Mouse (Mus musculus) megakaryocyte-erythroid progenitor cell, adult 5-6 weeks (primary cell): ENCODE data around the gene Arhgef40. TPM values are rescaled to one million over a fixed set of nuclear protein-coding genes. Genes with fewer than 3 reads are reported as not detected.
"Not testable (repeated sequence)": the region's sequence is repeated elsewhere in the genome, so short reads cannot be mapped to it uniquely, and the experiment has no call there.

Experiments
- ATAC-seq: replicated peaks from 2 replicates; pipeline ENCODE4 v1.8.0; 2016; ENCODE audit warnings: mild to moderate bottlenecking, inconsistent platforms; ENCODE audit not compliant: severe bottlenecking, poor library complexity, low FRiP score, low TSS enrichment
- total RNA-seq, 2 experiments: library from RNA; stranded (forward) in 1 of 2; stranded (reverse) in 1 of 2; fragments of 200-1000, 215-1000 nt in 1 of 2; fragments of >200 nt in 1 of 2; fragmentation: Nextera tagmentation in 1 of 2; gene quantifications; 2 replicates each; pipeline ENCODE4 v1.2.3; 2014 to 2017

Arhgef40 gene
- total RNA-seq, 2 experiments from 2014 or later, result 35.5 to 39.4 TPM

DNA sequence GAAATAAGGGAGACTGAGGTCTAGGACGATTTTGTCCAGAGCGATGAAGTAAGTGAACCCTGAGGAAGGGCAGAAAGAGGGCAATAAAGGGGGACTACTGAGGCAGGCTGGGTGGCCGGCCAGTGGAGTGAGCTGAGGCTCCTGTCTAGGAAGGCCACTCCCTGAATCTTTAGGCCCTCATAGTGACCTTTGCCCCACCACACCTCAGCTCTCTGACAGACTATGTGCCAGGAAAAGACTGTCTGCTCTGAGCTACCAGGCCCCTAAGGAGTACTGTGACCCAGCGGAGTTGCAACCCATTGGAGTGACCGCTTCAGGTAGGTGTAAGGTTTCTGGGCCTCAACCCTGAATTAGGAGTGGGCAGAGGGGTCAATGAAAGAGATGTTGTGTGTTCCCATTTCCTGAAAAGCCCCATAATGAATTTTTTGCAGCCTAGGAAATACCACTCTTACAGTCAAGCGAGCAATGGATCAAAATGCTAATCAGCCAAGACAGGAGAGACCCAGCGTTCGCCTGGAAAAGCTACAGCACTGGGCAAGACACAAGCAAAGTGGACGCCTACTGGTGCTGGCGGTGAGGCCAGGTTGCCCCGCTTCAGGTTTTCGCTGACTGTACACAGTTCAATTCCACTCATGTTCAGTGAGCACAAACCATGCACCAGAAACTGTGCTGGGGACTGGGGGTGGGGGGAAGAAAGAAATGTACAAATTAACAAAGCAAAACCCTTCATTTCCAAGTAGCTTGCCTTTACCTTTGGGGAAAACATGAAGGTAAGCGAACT lies 32.3 kb downstream of the Arhgef40 start:
- ATAC-seq, result no peak

DNA sequence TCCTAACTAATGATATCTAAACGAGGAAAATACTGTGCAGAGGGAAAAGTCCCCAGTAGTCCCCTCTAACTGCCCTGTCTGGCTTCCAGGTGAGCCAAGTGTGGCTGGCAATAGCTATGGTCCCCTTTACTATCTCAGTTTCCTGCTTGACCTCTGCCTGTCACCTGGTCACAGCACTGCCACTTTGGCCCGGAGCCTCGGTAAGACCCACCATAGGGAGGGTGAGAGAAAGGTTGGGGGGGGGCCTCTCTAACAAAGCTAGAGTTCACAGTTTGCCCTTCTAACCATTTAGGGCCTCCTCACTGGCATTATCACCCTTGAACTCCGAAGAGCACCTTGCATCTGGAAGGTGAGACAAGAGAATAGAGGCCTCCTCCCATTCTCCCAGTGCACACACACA lies 33.1 kb downstream of the Arhgef40 start:
- no peak for ATAC-seq

DNA sequence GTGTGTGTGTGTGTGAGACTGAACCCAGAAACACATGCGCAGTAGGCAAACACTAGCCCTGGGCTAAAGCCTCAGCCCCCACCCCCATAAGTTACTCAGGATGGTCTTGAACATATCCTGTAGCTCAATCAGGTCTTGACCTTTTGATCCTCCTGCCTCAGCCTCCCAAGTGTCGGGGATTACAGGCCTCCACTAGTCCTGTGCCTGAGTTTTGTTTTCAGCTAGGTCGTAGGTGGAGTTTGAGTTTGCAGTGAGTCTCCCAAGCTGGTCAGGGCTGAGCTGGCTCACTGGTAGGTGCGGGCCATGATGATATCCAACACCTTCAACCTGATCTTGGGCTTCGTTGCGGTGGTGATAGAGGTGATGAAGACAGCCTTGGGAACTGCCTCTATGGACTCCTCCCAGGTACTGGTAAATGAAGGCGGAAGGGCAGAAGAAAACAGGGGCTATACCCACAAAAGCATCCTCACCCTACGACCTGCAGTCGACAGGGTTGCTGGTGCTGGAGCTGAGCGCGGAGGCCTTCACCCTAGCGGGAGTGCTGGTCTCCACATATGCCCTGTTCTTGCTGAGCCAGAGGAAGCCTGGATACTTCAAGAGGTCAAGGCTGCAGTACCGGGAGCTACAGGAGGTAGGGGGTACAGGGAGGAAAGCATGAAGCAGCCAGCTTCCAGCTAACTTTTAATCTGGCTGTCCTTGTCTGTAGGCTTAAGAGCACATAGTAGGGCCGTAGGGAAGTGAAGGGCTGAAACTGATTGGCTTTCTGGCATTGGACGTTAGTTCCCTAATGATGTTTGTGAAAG lies 33.9 kb downstream of the Arhgef40 start:
- no peak for ATAC-seq

DNA sequence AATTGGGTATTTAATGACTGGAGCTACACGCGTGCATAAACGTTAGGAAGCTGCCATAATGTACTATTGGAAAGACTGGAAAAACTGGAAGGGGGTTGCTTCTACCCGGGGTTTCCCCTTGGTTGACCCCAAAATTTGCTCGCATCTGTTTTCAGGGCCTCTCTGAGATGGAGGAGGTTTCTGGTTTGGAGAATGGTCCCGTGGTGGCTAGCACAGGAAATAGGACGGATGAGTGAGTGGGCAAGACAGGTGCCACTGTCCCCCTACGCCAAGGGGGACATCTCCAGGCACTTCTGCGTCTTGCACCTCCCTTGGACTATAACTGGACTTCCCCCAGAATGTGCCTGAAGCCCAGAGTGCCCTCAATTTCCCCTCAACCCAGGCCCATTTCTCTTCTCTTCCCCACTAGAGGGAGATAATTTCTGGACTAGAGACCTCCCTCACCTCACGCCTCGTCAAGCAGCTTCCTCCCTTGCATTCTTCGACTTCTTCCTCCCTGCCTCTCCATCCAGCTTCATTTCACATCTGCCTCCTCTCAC lies 34.6 kb downstream of the Arhgef40 start:
- ATAC-seq, result peak; percentile 25

DNA sequence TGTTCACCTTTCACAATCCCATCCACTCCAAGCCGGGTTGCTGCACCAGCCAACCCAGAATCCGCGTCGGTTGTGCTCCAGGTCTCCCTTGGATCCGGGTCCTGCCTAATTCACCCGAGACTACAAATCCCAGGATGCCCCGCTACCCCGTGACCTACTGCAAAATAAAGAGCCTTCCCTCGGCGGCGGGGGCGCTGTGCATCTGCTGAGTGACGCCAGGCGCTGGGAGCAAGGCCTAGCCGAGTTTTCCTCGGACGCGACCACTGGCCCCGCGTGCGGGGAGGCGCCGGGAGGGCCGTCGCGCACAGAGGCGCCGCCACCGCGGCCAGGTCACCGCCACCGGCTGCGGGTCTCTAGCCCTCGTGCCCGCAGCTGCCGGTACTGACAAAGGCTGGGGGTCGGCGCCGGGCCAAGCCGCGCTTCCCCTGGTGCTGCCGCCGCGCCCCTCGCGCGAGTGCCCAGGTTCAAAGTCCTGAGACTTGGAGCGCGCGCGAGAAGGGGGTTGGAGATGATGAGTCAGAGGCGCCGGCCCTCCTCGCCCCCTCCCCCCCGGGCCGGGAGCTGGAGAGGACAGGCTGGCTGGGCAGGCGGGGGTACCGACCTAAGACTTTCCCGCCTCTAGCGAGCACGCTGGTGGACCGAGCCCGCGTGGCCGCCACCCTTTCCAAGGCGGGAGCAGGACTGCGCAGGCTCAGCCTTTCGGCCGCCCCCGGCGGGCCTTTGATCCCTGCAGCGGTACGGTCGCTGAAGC lies 35.2 kb downstream of the Arhgef40 start:
- peak; percentile 60 for ATAC-seq

DNA sequence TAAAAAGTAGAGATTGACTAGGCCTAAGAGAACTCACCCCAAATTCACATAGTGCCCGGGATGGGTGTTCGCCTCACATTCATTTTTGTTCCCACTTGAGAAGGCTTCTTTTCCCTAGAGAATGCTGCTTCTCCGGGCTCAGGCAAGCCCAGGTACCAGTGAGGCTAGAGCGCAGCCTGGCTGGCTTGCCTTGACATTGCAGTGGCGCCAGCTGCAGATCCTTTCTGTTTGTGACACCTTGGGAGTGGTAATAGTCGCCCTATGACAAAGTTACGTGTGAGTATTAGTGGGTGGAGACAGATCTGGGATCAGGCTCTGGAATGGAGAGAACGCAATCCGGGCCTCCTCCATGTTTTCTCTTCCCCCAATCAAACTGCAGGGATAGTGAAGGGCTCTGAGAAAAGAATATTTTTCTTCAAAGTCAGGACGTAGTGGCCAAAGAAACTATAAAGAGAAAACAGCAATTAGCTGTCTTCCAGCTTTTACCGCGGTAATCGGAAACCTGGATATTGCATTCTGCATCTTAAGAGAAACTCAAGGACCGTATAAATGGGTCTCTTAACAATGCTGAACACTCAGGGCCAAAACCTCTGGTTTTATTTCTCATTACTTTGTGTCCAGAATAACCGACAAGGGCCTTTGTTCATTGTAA lies 36.1 kb downstream of the Arhgef40 start, which contains the start of gene Zfp219:
Gene Zfp219, minus strand, starts transcription at position 248 of the 652 bp plus-strand sequence.
- ATAC-seq, result peak; percentile 57

DNA sequence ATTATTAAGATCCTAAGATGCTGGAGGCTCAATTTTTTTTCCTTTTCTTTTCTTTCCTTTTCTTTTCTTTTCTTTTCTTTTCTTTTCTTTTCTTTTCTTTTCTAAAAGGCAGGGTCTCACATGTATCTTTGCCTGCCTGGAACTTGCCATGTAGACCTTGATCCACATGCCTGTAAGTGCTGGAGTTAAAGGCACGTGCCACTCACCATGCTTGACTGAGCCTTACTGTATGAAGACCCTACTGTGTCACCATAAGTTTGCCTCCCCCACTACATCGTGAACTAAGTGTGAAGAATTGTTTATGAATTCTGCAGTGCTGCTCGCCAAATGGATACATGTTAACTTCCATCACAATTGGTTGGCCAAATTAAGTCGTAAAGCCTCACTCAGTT lies 36.6 kb downstream of the Arhgef40 start:
- no peak for ATAC-seq

DNA sequence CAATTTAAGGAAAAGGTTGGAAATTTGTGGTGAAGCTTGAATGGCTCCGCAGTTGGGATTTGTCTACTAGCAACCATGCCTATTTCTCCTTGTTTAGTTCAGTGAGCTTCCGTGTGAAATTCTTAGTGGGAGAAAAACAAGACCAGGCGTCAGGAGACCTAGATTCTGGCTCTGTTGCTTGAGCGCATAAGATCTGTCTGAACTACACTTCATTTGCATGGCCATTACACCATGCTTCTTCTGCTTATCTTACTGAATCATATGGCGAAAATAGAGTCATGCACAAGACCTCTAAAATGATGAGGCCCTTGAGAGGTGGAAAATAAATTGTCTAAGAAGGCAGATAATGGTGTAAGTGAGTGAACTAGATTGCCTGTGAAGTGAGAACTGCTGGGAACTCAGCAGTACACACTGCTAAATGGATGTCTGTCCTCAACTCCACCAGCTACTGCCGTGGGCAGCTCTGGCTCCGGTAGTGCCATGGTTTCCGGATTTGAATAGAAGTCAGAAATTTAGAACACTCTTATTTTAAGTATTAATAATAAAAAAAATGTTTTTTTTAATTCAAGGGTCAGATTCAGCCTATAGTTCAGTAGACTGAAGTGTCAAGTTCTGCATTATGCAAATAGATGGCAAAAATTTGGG lies 37.2 kb downstream of the Arhgef40 start:
- peak; percentile 48 for ATAC-seq

DNA sequence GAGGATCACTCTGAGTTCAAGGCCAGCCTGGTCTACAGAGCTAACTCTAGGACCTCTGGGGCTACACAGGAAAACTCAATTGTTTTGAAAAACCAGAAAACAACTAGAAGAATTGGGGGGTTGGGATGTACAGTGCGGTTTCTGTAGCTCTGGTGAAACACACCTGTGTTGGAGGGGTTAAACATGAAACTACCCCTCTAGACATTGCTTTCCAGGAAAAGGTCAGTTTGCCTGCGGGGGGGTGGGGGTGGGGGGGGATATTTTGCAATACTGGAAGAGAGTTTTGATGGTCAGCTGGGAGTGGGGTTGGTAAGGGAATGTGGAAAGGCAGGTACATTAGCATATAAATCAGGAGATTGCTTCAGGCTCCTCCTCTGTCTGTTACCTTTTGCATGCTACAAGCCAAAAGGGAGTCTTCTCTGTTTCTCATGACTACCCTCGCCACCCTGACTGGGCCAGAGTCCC lies 37.8 kb downstream of the Arhgef40 start:
- no peak for ATAC-seq

DNA sequence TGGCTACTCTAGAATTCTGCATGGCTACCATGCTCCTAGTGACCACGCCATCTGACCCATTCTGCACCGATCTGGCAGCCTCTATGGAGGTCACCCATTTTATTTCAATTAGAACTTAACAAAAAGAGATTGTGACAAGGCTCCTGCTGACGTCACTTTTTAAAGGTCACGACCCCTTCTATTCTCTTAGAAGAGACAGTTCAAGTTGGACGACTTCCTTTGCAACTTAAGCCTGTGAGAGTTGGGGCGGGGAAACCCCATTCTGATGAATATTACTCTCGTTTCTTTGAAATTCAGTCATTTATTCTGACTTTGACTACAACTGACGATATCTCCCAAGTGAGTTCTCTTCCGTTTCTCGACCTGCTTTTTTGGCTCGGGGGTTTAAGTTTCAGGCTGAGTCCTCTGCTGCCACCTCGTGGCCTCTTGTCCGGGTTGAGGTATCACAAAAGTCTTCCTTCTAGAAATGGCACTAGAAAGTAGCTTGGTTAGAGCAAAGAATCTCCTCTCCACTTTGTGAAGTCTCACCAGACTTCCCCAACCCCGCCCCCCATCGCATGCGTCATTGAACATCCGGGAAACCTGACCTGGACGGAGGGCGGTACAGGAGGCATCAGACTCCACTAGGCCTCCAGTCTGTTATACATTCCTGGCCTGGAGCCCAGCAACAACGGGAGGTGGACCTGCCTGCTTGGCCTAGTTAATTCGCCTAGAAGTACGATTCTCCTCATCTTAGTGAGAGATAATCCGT lies 38.4 kb downstream of the Arhgef40 start:
- ATAC-seq, result peak; percentile 54

DNA sequence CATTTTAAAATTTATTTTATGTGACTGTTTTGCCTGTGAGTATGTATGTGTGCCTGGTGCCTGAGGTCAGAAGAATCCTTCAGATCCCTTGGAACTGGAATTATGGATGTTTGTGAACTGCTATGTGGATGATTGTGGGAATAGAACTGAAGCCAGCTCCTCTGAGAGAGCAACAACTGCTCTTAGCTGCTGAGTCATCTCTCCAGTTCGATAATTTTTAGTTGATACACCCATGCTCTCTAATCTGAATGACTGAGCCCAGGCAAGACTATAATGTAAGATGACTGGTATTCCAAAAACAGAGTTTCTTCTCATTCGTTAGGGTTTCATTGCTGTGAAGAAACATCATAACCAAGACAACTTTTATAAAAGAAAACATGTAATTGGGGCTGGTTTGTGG lies 39.6 kb downstream of the Arhgef40 start:
- no peak for ATAC-seq

DNA sequence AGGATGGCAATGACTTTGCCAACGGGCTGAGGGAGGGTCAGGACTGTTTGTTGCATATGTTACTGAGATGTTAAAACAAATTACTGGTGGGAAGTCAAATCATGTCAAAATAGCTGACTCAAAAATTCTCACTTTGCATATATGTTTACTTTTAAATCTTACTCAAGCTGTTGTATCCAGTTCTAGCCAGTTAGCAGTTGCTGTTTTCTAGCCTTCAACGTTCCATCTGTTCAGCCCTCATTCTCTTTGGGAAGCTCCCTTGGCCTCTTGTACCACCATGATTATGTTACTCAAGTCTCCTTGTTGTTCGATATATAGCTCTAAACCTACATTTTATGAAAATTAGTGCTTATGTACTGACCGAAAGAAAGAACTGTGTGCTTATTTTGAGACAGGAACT lies 41.8 kb downstream of the Arhgef40 start:
- ATAC-seq, result no peak

DNA sequence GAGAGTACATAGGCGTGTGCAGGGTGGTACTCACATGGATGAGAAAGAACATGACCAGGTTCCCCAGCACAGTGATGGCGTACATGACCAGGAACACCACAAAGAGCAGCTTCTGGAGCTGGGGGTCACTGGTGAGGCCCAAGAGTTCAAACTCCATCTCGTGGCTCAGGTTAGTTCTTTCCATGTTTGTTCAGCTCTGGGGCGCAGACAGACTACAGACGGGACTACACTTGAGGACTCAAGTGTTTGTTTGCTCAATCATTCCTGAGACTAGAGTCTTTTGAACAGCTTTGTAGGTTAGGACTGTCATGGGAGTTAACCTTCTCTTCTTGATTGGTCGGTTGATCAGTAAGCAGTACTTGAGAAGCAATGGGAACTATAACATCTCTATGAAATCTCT lies 51.4 kb downstream of the Arhgef40 start:
- no peak for ATAC-seq

DNA sequence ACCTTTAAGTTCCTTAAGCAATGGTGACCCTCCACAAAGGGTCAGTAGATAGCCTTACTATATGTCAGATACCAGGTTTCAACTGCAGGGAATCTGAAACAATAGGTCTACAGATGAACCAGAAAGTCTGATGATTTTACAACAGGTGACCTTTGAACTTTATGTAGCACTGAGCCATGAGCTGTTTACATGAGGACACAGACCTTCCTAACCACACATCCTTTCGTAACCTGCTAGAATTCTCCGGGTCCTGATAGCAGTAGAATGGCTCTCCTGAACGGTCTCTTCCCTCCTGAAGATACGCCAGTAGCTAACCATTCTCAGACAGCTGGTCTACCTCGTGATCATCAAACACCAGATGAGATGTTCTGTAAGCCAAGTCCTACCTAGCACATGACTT lies 54.8 kb downstream of the Arhgef40 start:
- no peak for ATAC-seq

DNA sequence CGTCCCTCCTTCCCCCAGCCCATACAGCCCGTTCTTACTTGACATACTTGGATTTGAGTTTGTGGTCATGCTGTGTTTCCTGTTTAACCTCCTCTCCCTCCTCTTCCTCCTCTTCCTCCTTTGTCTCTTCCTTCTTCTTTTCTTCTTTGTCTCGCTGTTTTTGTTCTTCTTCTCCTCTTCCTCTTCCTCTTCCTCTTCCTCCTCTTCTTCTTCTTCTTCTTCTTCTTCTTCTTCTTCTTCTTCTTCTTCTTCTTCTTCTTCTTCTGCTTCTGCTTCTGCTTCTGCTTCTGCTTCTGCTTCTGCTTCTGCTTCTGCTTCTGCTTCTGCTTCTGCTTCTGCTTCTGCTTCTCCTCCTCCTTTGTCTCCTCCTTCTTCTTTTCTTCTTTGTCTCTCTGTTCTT lies 57.8 kb downstream of the Arhgef40 start, which contains the start of gene Olfr221:
Gene Olfr221, minus strand, starts transcription at position 101 of the 400 bp plus-strand sequence.
- ATAC-seq, result not testable (repeated sequence)

DNA sequence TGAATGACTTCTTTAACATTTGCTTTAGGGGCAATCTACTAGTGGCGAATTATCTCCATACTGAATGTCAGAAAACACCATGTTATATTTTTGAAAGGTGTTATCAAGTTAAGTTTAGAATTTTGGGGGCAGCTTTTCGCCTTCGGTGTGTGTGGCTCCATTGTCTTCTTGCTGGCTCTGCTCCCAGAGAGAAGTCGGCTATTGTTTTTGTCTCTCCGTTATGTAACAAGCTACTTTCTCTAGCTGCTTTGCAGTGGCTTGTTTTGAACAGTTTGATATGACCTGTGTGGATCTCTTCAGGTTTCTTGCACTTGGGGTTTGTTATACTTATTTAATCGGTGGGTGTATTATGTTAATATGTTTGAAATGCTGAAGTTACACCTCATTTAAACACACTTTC lies 58.9 kb downstream of the Arhgef40 start:
- no peak for ATAC-seq

DNA sequence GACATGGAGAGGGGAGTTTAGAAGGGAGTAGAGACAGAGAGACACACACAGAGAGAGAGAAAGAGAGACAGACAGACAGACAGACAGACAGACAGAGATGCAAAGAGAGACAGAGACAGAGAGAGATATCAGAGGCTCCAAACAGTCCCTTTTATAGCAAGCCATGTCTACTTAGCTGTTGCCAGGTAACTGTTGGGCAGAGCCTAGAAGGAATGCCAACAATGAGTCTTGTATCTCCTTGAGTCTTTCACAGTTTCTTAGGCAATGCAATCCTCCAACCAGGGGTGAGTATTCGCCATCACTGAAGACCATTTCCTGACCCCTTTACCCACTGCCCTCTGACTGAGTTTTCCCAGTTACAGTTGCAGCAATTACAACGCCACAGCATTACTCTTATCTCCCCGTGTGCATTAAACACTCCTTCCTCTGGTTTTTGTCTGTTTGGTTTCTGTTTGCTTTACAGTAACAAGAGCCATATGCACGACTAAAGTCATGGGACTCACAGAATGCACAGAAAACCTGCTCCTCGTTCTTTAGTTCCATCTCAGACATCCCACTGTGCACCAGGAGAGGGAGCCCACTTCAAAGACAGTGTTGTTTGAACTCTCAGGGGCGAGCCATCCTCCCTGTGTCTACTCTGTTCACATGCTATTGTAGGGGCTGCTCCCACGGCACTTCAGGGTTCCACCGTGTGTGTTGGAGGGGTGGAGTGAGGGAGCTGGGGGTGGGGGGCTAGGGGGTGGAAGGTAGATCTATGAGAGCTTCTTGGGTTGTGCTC lies 60.6 kb downstream of the Arhgef40 start:
- ATAC-seq, result peak; percentile 94
